Mouse (Mus musculus) olfactory bulb, adult 2 months (tissue): Measurements from ENCODE around the gene Nipal3.

Source experiments
- CTCF ChIP-seq: fragments of 200-500 bp; IDR thresholded peaks from 2 replicates; pipeline ENCODE4 v1.5.1; 2012; ENCODE audit warnings: low read depth, mild to moderate bottlenecking, low read length, moderate library complexity; ENCODE audit not compliant: insufficient read depth
- POLR2A ChIP-seq: fragments of 200-500 bp; IDR thresholded peaks from 2 replicates; pipeline ENCODE4 v1.6.1; 2012; ENCODE audit warnings: mild to moderate bottlenecking, low read depth, low read length, moderate library complexity; ENCODE audit not compliant: insufficient read depth

DNA sequence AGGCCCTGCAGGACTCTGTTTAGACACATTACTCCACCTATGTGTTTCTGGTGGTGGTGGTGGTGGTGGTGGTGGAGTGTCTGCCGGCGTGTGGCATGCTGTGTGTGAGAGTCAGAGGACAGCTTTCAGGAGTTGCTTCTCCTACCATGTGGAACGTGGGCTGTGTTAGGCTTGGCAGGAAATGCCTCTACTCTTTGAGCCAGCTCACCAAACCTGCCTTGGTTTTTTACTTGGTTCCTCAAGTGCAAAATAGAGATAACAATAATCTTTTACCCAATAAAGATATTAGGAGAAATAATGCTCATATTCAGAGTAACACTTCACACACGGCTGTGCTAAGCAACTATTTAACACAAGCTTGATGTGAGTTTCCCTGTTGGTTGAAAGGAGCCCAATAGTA lies 65.5 kb downstream of the Nipal3 start:
- TF ChIP-seq POLR2A (no peak), CTCF (no peak)
